Mouse (Mus musculus) MEL (cell line): ENCODE data around the gene Sertad1.

Source experiments
- CTCF ChIP-seq, 3 experiments: IDR thresholded peaks in 2 of 3; conservative IDR thresholded peaks in 1 of 3; 2 replicates each; pipeline ENCODE4 v1.5.1; 2011 to 2012; ENCODE audit warnings: low read length in 3 of 3, low read depth in 2 of 3, mild to moderate bottlenecking in 2 of 3, improper control_type of control experiment in 1 of 3, inconsistent platforms in 1 of 3, mixed read lengths in 1 of 3, moderate library complexity in 1 of 3; ENCODE audit not compliant: control insufficient read depth in 1 of 3, insufficient read depth in 1 of 3, poor library complexity in 1 of 3, severe bottlenecking in 1 of 3
- MAZ ChIP-seq: IDR thresholded peaks from 2 replicates; pipeline ENCODE4 v1.6.1; 2012; ENCODE audit warnings: low read depth, mild to moderate bottlenecking, inconsistent platforms, low read length, improper control_type of control experiment
- RAD21 ChIP-seq: IDR thresholded peaks from 2 replicates; pipeline ENCODE4 v1.6.1; 2011; ENCODE audit warnings: mild to moderate bottlenecking, low read depth, low read length, improper control_type of control experiment

- TF ChIP-seq CTCF (IDR thresholded peaks at IDR 0.05 in 2 of 3, conservative IDR thresholded peaks at IDR 0.05 in 1 of 3; ENCODE audit: control insufficient read depth in 1 of 3, insufficient read depth in 1 of 3, low read depth in 2 of 3, low read length in 3 of 3, poor library complexity in 1 of 3, severe bottlenecking in 1 of 3) (no peak), MAZ (no peak), RAD21 (no peak)
Observed at GRCm38 (mm10) chr7:27458614-27459013, 28.1 kb upstream of the Sertad1 start.
